Mouse (Mus musculus): Measurements from ENCODE around the gene Gm6763. TPM values are rescaled to one million over a fixed set of nuclear protein-coding genes. Genes with fewer than 3 reads are reported as not detected.
"Not testable (repeated sequence)": the region's sequence is repeated elsewhere in the genome, so short reads cannot be mapped to it uniquely, and the experiment has no call there.

Gene Gm6763
- not detected for total RNA-seq (2021)

DNA sequence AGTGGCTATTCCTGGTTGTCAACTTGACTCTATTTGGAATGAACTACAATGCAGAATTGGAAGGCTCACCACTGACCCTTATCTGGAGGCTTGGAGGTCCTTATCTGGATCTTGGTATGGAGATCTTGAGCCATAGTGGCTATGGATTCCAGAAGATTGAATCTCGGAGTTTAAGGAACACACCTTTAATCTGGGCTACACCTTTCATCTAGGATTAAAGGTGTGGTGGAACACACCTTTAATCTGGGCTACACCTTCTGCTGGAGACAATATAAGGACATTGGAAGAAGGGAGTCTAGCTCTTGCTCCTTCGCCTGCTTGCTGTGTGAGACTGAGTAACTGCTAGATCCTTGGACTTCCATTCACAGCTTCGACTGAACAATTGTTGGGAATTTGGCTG is at the start of gene Gm6763:
Gm6763 (plus strand) TSS at position 301 of the 400 bp plus-strand sequence.
- intact Hi-C loops (cut with DNase I); DNase-seq: not testable (repeated sequence)

GRCm38 (mm10) chr10:104110044-104110443 is 41.3 kb upstream of the Gm6763 start:
- intact Hi-C loops (cut with DNase I), result no loop called here

GRCm38 (mm10) chr10:104118312-104118711 is 33.0 kb upstream of the Gm6763 start:
- DNase-seq, result no peak
- intact Hi-C loops (cut with DNase I), result no loop called here

More at GRCm38 (mm10) chr10:104110044-104110443, 41.3 kb upstream of the Gm6763 start:
- no peak for DNase-seq

GRCm38 (mm10) chr10:104142687-104143086 is 8.6 kb upstream of the Gm6763 start, which contains the start of gene Gm21293:
Gene Gm21293, plus strand, starts transcription at chr10:104142987.
- intact Hi-C loops (cut with DNase I); DNase-seq: not testable (repeated sequence)

DNA sequence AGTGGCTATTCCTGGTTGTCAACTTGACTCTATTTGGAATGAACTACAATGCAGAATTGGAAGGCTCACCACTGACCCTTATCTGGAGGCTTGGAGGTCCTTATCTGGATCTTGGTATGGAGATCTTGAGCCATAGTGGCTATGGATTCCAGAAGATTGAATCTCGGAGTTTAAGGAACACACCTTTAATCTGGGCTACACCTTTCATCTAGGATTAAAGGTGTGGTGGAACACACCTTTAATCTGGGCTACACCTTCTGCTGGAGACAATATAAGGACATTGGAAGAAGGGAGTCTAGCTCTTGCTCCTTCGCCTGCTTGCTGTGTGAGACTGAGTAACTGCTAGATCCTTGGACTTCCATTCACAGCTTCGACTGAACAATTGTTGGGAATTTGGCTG is 8.4 kb downstream of the Gm6763 start, which contains the start of gene Gm8764:
Gm8764 (plus strand) TSS at position 301 of the 400 bp plus-strand sequence.
- intact Hi-C loops (cut with DNase I), result not testable (repeated sequence)

GRCm38 (mm10) chr10:104168215-104168614 is 16.9 kb downstream of the Gm6763 start, which contains the start of gene Gm21304:
Gene Gm21304, plus strand, starts transcription at chr10:104168515.
- DNase-seq; intact Hi-C loops (cut with DNase I): not testable (repeated sequence)

More for the DNA sequence above, 8.4 kb downstream of the Gm6763 start, which contains the start of gene Gm8764:
- not testable (repeated sequence) for DNase-seq

- intact Hi-C loops (cut with DNase I), result not testable (repeated sequence)
These were observed 25.4 kb downstream of the Gm6763 start, which contains the start of gene Gm21312 for GRCm38 (mm10) chr10:104176724-104177123. Gene Gm21312, plus strand, starts transcription at chr10:104177024.

DNA sequence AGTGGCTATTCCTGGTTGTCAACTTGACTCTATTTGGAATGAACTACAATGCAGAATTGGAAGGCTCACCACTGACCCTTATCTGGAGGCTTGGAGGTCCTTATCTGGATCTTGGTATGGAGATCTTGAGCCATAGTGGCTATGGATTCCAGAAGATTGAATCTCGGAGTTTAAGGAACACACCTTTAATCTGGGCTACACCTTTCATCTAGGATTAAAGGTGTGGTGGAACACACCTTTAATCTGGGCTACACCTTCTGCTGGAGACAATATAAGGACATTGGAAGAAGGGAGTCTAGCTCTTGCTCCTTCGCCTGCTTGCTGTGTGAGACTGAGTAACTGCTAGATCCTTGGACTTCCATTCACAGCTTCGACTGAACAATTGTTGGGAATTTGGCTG is 33.9 kb downstream of the Gm6763 start, which contains the start of gene Gm20765:
Gm20765 (plus strand) TSS at position 301 of the 400 bp plus-strand sequence.
- DNase-seq; intact Hi-C loops (cut with DNase I): not testable (repeated sequence)

More at GRCm38 (mm10) chr10:104176724-104177123, 25.4 kb downstream of the Gm6763 start, which contains the start of gene Gm21312:
- not testable (repeated sequence) for DNase-seq

- intact Hi-C loops (cut with DNase I); DNase-seq: not testable (repeated sequence)
These were observed 42.4 kb downstream of the Gm6763 start, which contains the start of gene Gm4340 for GRCm38 (mm10) chr10:104193742-104194141. Gene Gm4340, plus strand, starts transcription at chr10:104194042.

Other genes with a start within 250 kb of the Gm6763 start
- gene Gm21293, start 8.5 kb upstream of the Gm6763 start, total RNA-seq (2021), result not detected
- not detected for gene Gm8764, start 8.5 kb downstream of the Gm6763 start, total RNA-seq (2021)
- not detected for gene Gm21304, start 17.0 kb downstream of the Gm6763 start, total RNA-seq (2021)
- not detected for gene Gm21312, start 25.5 kb downstream of the Gm6763 start, total RNA-seq (2021)
- gene Gm20765, start 34.0 kb downstream of the Gm6763 start, total RNA-seq (2021), result not detected
- not detected for gene Gm4340, start 42.5 kb downstream of the Gm6763 start, total RNA-seq (2021)

All from heart, postnatal 36 days (tissue).